Mouse (Mus musculus) CD4-positive, CD25-positive, alpha-beta regulatory T cell, adult 4 months (primary cell): Measurements from ENCODE around the gene Hspb6. TPM values are rescaled to one million over a fixed set of nuclear protein-coding genes. Genes with fewer than 3 reads are reported as not detected.

Source experiments
- ATAC-seq: one replicate; pipeline ENCODE4 v1.8.0; 2017
- polyA plus RNA-seq, 2 experiments: library from polyadenylated mRNA; unstranded; fragments of 100-300 nt; shearing (Covaris generic); gene quantifications; one replicate each; pipeline ENCODE4 v1.2.1; 2017

Gene Hspb6
- polyA plus RNA-seq, 2 experiments from 2014 or later, result 1.0 to 3.1 TPM

GRCm38 (mm10) chr7:30553810-30554584 lies 2.0 kb downstream of the Hspb6 start:
- ATAC-seq, result no peak

DNA sequence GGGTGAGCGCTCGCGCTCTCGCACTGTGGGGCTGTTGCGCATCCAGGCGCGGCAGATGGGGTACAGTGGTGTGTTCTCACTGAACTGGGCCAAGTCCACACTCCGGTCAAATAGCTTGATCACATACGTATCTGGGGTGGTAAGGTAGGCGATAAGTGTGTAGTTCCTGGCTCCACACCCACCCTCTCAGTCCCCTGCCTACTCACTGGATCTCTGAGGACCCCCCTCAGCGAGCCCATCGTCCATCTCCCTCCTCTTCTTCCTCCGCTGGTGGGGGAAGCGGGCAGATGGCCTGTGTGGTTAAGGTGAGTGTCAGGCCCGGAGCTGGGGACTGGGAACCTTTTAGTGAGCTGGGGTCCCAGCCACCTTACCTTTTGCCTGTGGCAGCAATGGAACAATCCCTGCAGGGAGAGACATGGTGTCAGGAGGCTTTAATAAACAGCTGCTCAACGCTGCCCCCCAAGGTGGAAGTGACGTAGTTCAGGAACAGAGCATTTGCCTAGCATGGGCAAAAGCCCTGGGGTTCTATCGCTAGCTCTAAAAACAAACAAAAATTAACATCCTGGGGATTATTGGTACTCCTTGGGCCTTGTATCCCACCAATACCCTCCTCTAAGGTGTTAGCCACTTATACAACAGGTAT lies 5.0 kb downstream of the Hspb6 start:
- ATAC-seq, result no peak

- ATAC-seq, result no peak
Observed at GRCm38 (mm10) chr7:30557901-30558514, 6.0 kb downstream of the Hspb6 start.

DNA sequence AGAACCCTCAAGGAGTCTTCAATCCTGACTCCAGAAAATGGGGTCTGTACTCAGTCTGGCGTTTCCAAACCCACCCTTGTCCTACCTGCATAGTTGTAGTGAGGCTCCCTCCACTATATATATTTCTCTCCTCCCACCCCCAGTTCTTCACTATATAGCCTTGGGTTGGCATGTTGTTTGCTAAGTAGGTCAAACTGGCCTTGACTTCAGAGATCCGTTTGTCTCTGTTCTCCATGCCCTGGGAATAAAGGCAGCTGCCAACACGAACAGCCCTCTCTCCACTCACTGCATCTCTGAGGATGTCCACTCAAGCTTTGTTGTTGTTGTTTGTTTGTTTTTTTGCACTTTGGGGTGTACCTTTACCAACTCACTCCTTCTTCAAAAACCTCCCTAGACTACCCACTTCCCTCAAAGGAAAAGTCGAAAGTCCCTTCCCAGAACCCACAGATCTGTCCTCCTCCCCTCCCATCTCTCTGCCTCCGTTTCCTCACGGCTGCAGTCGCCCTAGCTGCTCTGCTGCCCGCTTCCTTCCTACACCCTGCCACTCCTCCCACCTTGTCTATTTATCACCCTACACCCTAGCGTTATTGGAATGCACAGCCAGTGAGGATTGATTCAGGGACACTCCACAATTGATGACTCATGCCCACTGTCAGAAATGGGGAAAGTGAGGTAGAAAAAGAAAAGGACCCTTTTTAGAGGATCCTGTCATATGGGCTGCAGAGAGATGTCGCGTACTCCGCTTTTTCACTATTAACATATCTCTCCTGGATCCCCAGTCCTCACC lies 6.9 kb downstream of the Hspb6 start:
- no peak for ATAC-seq

- ATAC-seq, result peak; percentile 76
Observed at GRCm38 (mm10) chr7:30559443-30559954, 7.5 kb downstream of the Hspb6 start, which contains the start of gene Lin37. Gene Lin37, minus strand, starts transcription at chr7:30559838.

DNA sequence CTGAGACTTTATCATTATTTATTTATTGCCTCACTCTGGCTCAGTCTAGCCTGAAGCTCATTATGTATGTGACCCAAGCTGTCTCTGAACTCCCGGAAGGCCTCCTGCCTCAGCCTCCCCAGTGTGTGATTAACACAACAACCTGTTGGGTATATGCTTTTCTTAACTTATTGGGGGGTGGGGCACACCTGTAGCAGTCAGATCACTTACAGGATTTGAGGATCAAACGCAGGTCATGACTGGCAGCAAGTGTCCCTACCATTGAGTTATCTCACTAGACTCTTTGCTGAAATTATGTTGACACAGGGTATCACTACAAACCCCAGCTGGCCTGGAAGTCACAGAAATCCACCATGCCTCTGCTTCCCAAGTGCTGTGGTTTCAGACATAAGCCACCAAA lies 8.3 kb downstream of the Hspb6 start:
- ATAC-seq, result no peak

DNA sequence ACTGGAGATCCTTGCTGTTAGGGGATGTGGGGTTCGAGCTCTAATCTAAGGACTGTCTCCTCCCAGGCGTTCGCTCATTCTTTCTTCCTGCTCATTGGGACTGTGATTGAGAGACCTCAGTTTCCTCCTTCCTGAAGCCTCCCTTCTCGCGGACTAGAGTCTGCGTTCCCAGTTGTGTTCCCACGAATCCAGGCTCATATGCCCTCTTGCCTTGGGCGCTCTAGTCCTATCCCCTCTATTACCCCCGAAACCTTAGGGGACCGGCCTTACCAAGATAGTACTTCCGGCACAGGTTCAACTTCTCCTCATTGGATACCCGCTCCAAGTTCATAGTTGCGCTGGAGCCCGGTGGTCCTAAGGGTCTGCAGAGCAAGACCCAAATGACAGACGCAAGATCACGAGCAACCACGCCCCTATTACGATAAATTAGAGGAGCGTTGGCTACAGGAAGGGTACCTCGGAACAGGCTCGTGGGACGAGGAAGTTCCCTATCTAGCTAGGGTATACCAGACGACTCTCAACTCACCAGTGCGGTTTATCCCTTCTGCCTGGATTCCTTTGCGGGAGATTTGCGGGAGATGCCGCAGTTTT lies 10.6 kb downstream of the Hspb6 start:
- no peak for ATAC-seq

GRCm38 (mm10) chr7:30563117-30563905 lies 11.3 kb downstream of the Hspb6 start, which contains the start of the genes U2af1l4, Gm49396 and Psenen:
Gene U2af1l4, plus strand, starts transcription at chr7:30563301.
Gene Gm49396, plus strand, starts transcription at chr7:30563344.
Gene Psenen, minus strand, starts transcription at chr7:30563627.
- ATAC-seq, result peak; percentile 66

- ATAC-seq, result peak; percentile 57
Observed at GRCm38 (mm10) chr7:30563906-30564280, 11.9 kb downstream of the Hspb6 start.

DNA sequence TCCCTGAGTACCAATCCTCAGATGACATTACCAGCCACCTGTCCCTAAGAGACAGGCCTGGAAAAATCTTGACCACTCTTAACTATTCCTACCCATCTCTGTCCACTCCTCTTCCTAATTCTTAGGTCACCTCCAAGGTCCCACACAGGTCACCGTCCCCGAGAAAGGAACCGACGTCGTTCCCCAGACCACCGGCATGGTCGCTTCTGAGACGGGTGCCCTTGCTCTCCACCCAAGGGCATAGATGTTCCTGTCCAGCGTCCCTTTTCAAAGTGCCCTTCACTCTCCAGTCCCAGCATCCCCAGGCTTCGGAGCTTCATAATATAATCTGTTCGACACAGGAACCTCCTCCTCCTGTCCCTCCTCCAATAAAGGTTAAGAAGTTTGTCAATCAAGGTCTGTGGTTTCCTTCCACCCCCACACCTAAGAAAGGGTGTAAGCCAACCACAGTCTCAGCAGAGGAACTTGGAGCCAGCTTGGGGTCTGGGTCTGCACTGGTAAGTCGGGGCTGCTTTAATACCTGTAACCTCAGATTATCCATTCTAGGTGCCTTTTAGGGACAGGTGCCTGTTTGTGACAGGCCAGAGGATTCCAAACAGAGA lies 13.1 kb downstream of the Hspb6 start, which contains the start of gene Igflr1:
Gene Igflr1, plus strand, starts transcription at position 458 of the 602 bp plus-strand sequence.
- ATAC-seq, result peak; percentile 50

DNA sequence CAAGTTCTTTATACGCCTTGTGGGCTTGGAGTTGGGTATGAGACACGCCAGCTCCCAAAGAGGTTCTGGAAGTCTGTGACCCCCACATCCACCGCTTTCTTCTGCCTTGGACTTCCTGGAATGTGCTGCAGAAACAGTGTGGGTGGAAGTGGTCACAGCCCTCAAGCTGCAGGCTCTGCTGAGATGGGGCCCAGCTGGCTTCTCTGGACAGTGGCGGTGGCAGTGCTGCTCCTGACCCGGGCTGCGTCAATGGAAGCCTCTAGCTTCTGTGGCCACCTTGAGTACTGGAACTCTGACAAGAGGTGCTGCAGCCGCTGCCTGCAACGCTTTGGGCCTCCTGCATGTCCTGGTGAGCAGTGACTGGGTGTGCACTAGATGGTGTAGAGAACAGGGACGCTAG lies 14.1 kb downstream of the Hspb6 start:
- ATAC-seq, result no peak

- no peak for ATAC-seq
Observed at GRCm38 (mm10) chr7:30567555-30567954, 15.6 kb downstream of the Hspb6 start.

- ATAC-seq, result no peak
Observed at GRCm38 (mm10) chr7:30572389-30572788, 20.4 kb downstream of the Hspb6 start.

- ATAC-seq, result no peak
Observed at GRCm38 (mm10) chr7:30572969-30573368, 21.0 kb downstream of the Hspb6 start.

- ATAC-seq, result no peak
Observed at GRCm38 (mm10) chr7:30579950-30580349, 28.0 kb downstream of the Hspb6 start.

GRCm38 (mm10) chr7:30581547-30581946 lies 29.6 kb downstream of the Hspb6 start:
- no peak for ATAC-seq

DNA sequence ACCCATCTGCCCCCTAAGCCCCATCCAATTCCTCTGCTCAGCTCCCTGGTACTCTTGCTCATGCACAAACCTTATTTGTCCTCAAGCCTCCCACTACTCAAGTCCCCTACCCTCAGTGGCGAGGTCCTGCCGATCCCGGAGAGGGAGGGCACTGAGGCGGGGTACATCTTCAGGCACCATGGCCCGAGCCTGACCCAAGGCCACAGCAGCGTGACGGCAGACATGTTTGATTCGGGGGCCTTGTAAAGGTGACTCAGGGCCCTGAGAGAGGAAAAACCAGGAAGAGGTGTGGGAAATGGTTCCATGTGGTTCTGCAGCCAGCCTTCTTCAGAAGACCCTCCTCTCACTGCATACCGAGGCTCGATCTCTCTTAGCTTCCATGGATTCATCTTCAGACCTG lies 32.4 kb downstream of the Hspb6 start:
- no peak for ATAC-seq

DNA sequence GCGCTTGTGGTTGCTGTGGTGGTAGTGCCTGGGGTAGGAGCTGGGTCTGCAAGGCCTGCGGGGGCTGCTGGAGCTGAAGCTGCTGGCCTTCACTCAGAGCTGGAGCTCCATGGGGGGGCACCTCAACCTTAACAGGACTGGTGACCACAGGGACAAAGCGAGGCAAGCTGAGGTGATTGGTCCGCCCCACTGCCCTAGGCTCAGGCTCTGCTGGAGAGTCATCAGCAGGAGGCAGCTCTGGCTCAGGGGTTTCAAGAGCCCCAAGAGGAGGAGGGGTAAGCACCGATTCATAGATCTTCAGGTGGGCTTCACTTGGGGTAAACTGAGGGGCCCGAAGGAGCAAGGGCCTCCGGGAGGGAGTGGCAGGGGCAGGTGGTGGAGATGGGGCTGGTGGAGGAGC lies 33.2 kb downstream of the Hspb6 start:
- ATAC-seq, result no peak

DNA sequence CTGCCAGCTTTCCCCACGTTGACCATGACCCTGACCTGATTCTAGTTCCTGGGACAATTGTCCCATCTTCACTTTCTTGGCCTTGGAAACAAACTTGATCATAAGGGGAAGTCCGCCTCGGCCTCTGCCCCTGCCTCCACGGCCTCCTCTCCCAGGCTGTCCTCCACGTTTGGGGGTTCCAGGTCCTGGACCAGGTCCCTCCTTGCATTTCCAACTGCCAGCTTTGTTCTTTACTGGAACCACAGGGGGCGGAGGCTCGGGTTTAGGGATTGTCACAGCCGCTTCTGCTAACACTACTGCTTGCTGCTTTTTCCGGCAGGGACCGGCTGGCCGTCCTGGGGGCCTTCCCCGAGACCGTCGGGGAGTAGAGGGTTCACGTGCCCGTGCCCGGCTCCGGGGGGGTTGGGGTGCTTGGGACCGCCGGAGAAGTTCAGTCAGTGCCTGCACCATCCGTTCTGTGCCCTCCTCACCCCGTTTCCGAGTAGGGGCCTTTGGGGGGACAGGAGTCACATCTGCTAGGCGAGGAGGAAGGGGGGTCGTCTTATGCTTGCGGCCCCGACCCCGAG lies 34.6 kb downstream of the Hspb6 start:
- ATAC-seq, result no peak
